Mouse (Mus musculus) embryonic fibroblast, embryonic 13.5 days (primary cell): ENCODE data around the gene Spata48.

Experiments used
- CTCF ChIP-seq: IDR thresholded peaks from 2 replicates; pipeline ENCODE4 v1.5.1; 2011; ENCODE audit warnings: mild to moderate bottlenecking, control low read depth, low read length, moderate library complexity, borderline replicate concordance; ENCODE audit not compliant: insufficient read depth
- POLR2A ChIP-seq: IDR thresholded peaks from 2 replicates; pipeline ENCODE4 v1.6.1; 2011; ENCODE audit warnings: low read depth, mild to moderate bottlenecking, control low read depth, low read length, moderate library complexity

DNA sequence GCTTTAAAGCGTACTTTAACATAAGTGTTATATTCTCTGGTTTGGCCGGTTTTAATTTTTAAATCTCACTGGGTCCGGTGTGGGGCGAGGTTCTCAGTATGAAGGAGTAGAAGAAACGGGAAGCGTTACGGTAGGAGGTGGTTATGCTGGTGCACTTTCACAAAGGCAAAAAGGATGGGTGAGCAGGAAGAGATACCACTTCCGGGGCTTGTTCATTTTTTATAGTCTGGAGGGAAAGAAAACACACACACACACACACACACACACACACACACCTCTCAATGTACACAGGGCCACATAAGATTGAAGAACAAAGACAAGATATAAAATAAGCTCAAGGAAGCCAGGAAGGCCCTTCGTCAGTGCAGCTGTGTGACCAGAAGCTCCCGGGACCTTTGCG is 66.9 kb downstream of the Spata48 start:
- TF ChIP-seq CTCF (no peak), POLR2A (no peak)
